Mouse (Mus musculus) thymus, postnatal 25 days (tissue): Measurements from ENCODE around the gene Slc35b2.

Experiments used
- DNase-seq: peaks from one replicate; pipeline ENCODE4 v3.0.0; 2022

The Slc35b2 gene

GRCm38 (mm10) chr17:45602984-45603383 lies 39.3 kb downstream of the Slc35b2 start:
- DNase-seq = no peak

- DNase-seq = no peak
Observed at GRCm38 (mm10) chr17:45606992-45607879, 43.6 kb downstream of the Slc35b2 start.

- no peak for DNase-seq
Observed at GRCm38 (mm10) chr17:45608396-45608795, 44.7 kb downstream of the Slc35b2 start.

- no peak for DNase-seq
Observed at GRCm38 (mm10) chr17:45610144-45610866, 46.6 kb downstream of the Slc35b2 start.

GRCm38 (mm10) chr17:45612008-45612407 lies 48.3 kb downstream of the Slc35b2 start:
- no peak for DNase-seq

- no peak for DNase-seq
Observed at GRCm38 (mm10) chr17:45612921-45613320, 49.2 kb downstream of the Slc35b2 start.

- no peak for DNase-seq
Observed at GRCm38 (mm10) chr17:45616046-45616650, 52.5 kb downstream of the Slc35b2 start.

GRCm38 (mm10) chr17:45616679-45617078 lies 53.0 kb downstream of the Slc35b2 start:
- no peak for DNase-seq
